Mouse (Mus musculus) neural tube, embryonic 15.5 days (tissue): ENCODE data around the gene Trim41. TPM values are rescaled to one million over a fixed set of nuclear protein-coding genes. Genes with fewer than 3 reads are reported as not detected.
"Not testable (repeated sequence)": the region's sequence is repeated elsewhere in the genome, so short reads cannot be mapped to it uniquely, and the experiment has no call there.

Experiments
- ATAC-seq: fragments of 200-750 bp; cut with Nextera tagmentation; 2 replicates; pipeline ENCODE4 v1.8.0; 2017; ENCODE audit warnings: mild to moderate bottlenecking, moderate TSS enrichment, moderate library complexity; ENCODE audit not compliant: low FRiP score
- H3K27ac ChIP-seq: fragments of 300-500 bp; sonication (generic); replicated peaks from 2 replicates; pipeline ENCODE4 v1.5.1; 2015; ENCODE audit warnings: mild to moderate bottlenecking, inconsistent platforms
- H3K27me3 ChIP-seq: fragments of 300-500 bp; sonication (generic); replicated peaks from 2 replicates; pipeline ENCODE4 v1.6.1; 2015; ENCODE audit warnings: inconsistent platforms
- H3K36me3 ChIP-seq: fragments of 300-500 bp; sonication (generic); 2 replicates; pipeline ENCODE4 v1.6.1; 2015; ENCODE audit warnings: inconsistent platforms
- H3K4me1 ChIP-seq: fragments of 300-500 bp; sonication (generic); 2 replicates; pipeline ENCODE4 v1.6.1; 2015; ENCODE audit warnings: inconsistent platforms
- H3K4me2 ChIP-seq: fragments of 300-500 bp; sonication (generic); 2 replicates; pipeline ENCODE4 v1.6.1; 2015; ENCODE audit warnings: inconsistent platforms, mild to moderate bottlenecking, moderate library complexity
- H3K4me3 ChIP-seq: fragments of 300-500 bp; sonication (generic); replicated peaks from 2 replicates; pipeline ENCODE4 v1.5.1; 2015; ENCODE audit warnings: mild to moderate bottlenecking, inconsistent platforms
- H3K9ac ChIP-seq: fragments of 300-500 bp; sonication (generic); replicated peaks from 2 replicates; pipeline ENCODE4 v1.6.1; 2015; ENCODE audit warnings: mild to moderate bottlenecking, inconsistent platforms
- H3K9me3 ChIP-seq: fragments of 300-500 bp; sonication (generic); replicated peaks from 2 replicates; pipeline ENCODE4 v1.6.1; 2016; ENCODE audit warnings: inconsistent platforms
- WGBS: fragments of 180-500 bp; shearing (Covaris S2); methylation state at CpG from one replicate; pipeline ENCODE4 v1.1.7; 2015; ENCODE audit warnings: mixed read lengths; 5-methylcytosine and 5-hydroxymethylcytosine counted together
- polyA plus RNA-seq: library from polyadenylated mRNA; unstranded; fragments of >200 nt; fragmentation: Nextera tagmentation; extraction: Ambion mirVana; gene quantifications from 2 replicates; pipeline ENCODE4 v1.2.1, GENCODE M21; 2015

Gene Trim41
- polyA plus RNA-seq, 1 experiment from 2014 or later: 6.4 TPM

DNA sequence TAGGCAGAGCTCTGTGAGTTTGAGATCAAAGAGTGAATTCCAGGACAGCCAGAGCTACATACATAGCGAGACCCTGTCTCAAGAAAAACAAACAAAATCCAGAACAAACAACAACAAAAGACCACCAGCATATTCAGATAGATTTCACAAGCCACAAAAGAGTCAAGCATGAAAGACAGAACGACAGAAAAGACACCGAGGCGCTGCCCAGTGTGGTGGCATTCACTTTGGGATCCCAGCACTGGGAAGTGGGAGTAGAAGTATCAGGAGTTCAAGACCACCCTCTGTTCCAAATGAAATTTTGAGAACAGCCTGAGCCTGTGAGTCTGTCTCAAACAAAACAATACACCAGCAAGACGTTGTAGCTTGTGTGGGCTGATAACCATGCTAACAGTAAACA lies 29.7 kb upstream of the Trim41 start:
- Histone ChIP-seq H3K4me3 (no peak overlapping the region), H3K4me2 (no peak overlapping the region), H3K27me3 (peaks cover 11% of the 10 kb centered on the region), H3K27ac (no peak overlapping the region), H3K9ac (no peak overlapping the region), H3K4me1 (no peaks in the 10 kb centered on the region), H3K9me3 (no peaks in the 10 kb centered on the region), H3K36me3 (no peaks in the 10 kb centered on the region)
- 69% methylated on average over 5 of the region's 5 CpGs for WGBS
- no peak for ATAC-seq

DNA sequence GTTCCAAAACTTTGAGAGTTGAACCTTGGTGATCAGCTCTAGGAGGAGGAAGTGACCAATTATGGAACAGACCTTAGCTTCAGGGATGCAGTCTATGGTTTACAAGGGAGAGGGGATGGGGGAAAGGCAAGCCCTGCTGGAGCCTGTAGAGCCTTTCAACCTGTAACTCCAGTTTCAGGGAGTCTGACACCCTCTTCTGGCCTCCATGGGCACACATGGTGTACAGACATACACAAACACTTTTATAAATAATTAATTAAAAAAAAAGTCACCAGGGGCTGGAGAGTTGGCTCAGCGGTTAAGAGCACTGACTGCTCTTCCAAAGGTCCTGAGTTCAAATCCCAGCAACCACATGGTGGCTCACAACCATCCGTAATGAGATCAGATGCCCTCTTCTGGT lies 29.2 kb upstream of the Trim41 start:
- not testable (repeated sequence) for H3K9ac ChIP-seq, H3K36me3 ChIP-seq, H3K4me2 ChIP-seq, H3K4me3 ChIP-seq, H3K4me1 ChIP-seq, ATAC-seq, H3K27ac ChIP-seq, H3K9me3 ChIP-seq
- 82% methylated on average over 2 of the region's 2 CpGs for WGBS
- H3K27me3 ChIP-seq: peaks cover 11% of the 10 kb centered on the region

DNA sequence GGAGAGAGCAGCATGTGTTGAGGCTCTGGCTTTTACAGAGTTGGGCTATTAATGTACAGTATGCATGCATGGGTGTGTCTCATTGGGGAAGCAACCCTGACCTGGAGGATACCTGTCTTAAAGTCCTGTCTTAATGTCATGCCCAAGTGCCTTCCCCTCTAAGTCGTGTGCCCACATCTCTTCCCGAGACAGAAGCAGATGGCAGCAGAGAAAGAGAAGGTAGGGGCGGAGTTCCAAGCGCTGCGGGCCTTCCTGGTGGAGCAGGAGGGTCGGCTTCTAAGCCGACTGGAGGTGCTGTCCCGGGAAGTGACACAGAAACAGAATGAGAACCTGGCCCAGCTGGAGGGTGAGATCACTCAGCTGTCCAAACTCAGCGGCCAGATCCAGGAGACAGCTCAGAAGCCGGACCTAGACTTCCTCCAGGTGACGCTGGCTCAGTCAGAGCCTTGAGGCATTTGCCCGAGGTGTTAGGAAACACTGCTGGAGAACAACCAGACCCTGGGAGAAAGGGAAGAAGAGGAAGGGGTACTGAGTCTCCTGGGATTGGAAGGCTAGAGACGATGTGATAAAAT lies 28.2 kb upstream of the Trim41 start:
- Histone ChIP-seq H3K27ac (no peak overlapping the region), H3K9me3 (no peaks in the 10 kb centered on the region), H3K4me3 (no peak overlapping the region), H3K9ac (no peak overlapping the region), H3K27me3 (peaks cover 11% of the 10 kb centered on the region), H3K36me3 (no peaks in the 10 kb centered on the region), H3K4me2 (no peak overlapping the region), H3K4me1 (no peaks in the 10 kb centered on the region)
- WGBS: 40% methylated on average over 13 of the region's 13 CpGs
- no peak for ATAC-seq

DNA sequence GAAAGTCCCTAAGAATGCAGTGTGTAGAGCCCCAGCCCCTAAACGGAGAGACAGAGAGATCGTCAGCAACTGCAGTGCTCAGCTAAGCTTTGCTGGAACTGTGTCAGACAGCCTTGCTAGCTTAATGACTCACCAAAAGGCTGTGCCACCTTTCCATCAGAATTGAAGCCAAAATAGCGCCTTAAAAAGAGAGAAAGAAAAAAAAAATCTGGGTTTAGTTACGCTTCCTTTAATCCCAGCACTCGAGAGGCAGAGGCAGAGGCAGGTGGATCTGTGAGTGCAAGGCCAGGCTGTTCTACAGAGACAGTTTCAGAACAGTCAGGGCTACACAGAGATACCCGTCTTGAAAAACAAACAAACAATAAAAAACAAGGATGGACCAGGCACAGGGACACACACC lies 27.2 kb upstream of the Trim41 start:
- Histone ChIP-seq H3K27me3 (peaks cover 13% of the 10 kb centered on the region), H3K4me3 (no peak overlapping the region), H3K4me2 (no peak overlapping the region), H3K4me1 (no peaks in the 10 kb centered on the region), H3K27ac (no peak overlapping the region), H3K36me3 (no peaks in the 10 kb centered on the region), H3K9ac (no peak overlapping the region), H3K9me3 (no peaks in the 10 kb centered on the region)
- ATAC-seq: no peak
- WGBS: 65% methylated on average over 6 of the region's 6 CpGs

DNA sequence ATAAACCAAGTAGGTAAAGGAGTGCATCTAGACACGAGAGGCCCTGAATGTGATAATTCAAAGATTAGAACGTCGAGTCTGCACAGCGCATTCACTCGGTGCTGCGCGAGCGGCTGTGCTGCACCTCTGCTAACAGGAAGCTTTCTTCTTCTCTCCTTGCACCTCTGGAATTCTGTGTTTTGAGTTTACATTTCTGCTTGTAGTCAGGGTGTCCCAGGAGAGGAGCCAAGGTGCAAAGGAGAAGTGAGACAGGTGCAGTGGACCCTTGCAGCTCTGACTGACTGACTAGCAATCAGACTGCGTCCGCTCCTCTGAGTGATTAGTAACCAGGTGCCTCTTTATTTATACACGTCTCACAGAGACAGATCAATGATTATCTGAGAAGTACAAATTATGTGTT lies 26.0 kb upstream of the Trim41 start:
- no peak for ATAC-seq
- no peaks in the 10 kb centered on the region for H3K36me3 ChIP-seq
- H3K27ac ChIP-seq: no peak overlapping the region
- H3K4me2 ChIP-seq: no peak overlapping the region
- WGBS: 88% methylated on average over 11 of the region's 11 CpGs
- no peaks in the 10 kb centered on the region for H3K9me3 ChIP-seq
- peaks cover 7% of the 10 kb centered on the region; the same call in 1 of the 2 replicates for H3K27me3 ChIP-seq
- peaks cover 6% of the 10 kb centered on the region for H3K4me1 ChIP-seq
- H3K4me3 ChIP-seq: no peak overlapping the region
- H3K9ac ChIP-seq: no peak overlapping the region

DNA sequence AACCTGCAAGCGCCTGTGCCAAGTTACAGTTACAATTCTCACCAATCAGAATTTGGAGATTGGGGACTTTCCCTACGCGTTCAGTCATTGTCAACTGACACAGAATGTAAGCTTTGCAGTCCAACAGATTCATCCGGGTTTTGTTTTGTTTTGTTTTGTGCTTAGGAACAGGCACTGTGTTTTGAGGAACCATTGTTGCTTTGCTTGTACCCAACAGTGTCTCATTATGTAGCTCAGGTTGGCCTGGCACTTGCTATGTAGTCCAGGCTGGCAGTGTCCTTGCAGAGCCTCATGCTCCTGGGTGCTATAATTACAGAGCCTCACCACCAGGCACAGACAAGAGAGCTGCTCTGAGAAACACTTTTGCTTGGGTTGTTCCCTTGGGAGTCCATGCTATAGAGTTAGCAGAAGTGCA lies 25.2 kb upstream of the Trim41 start:
- ATAC-seq: no peak
- WGBS: 90% methylated on average over 4 of the region's 4 CpGs
- Histone ChIP-seq H3K4me1 (peaks cover 9% of the 10 kb centered on the region), H3K36me3 (no peaks in the 10 kb centered on the region), H3K9ac (no peak overlapping the region), H3K27me3 (peaks cover 7% of the 10 kb centered on the region; the same call in 1 of the 2 replicates), H3K4me2 (no peak overlapping the region), H3K4me3 (no peak overlapping the region), H3K9me3 (no peaks in the 10 kb centered on the region), H3K27ac (no peak overlapping the region)

DNA sequence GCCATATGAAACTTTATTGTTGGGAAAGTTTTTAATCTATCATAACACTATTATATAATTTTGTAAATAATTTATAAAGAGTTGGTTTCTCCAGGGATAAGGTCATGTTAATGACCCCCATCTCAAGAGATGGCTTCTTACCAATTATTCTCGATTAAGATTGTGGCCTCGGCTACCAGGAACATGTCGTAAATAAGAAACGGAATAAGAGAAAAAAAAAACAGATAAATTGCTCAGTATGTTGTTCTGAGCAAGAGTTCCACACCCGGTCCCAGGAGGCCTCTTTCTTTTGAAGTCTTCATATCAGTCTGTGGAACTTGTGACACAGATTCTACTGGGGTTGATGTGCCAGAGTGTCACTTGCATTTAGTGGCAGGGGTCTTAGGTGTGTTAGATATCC lies 24.1 kb upstream of the Trim41 start:
- no peak for ATAC-seq
- 82% methylated on average over 5 of the region's 5 CpGs for WGBS
- H3K36me3 ChIP-seq: no peaks in the 10 kb centered on the region

DNA sequence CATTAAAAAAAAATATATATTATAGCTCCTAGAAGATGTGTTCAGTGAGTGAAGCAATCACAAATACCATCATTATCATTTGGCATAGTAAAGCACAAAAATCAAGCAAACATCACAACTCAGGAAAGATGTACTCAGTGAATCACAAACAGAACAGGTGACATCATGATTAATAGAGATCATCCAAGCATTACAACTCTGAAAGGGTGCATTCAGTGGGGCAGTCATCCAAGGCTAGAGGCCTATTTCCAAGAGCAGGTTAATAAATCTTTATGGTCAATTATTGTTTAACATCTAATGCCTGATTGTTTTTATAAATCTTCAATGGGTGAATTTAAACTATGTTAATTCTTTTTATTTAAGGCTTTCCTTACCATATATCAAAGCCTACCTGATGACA lies 23.7 kb upstream of the Trim41 start:
- H3K4me3 ChIP-seq: no peak overlapping the region
- H3K9ac ChIP-seq: no peak overlapping the region
- no peak for ATAC-seq

More for the DNA sequence above, 24.1 kb upstream of the Trim41 start:
- no peak overlapping the region for H3K4me3 ChIP-seq
- H3K9ac ChIP-seq: no peak overlapping the region
- H3K4me2 ChIP-seq: no peak overlapping the region
- peaks cover 7% of the 10 kb centered on the region; the same call in 1 of the 2 replicates for H3K27me3 ChIP-seq
- no peaks in the 10 kb centered on the region for H3K9me3 ChIP-seq
- peaks cover 15% of the 10 kb centered on the region for H3K4me1 ChIP-seq
- no peak overlapping the region for H3K27ac ChIP-seq

DNA sequence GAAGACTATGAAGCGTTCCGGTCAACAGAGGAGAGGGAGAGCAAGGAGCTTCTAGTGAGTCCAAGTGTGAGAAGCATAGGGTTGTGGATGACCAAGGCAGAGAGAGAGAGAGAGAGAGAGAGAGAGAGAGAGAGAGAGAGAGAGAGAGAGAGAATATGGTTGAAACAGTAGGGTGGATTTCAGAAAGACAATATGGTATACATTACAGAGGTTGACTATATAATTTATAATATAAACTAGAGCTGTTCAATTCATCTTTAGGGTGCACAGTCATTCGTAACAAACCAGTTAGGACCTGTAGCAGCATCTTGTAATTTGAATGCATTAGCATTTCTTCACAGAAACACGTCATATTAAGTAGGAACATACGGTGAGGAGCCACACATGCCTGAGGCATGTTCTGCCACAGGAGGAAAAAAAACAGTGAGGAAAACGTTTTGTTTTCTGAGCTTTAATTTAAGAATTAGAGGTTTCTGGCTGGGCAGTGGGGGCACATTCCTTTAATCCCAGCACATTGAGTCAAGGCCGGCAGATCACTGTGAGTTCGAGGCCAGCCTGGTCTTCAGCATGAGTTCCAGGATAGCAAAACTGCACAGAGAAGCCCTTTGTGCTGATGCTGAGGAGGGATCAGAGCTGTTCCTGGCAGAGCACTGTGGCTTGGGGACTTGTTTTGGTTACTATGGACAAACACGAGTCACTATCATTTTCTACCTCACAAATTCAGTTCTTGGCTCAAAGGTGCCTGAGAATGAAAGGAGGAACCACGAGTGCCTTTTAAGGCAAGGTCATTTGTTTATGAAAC lies 21.9 kb upstream of the Trim41 start:
- Histone ChIP-seq H3K9ac (0 out of 2 replicates have a peak overlapping the region, but pooled peaks have one; percentile 75), H3K4me3 (peak overlapping the region; percentile 93), H3K4me1 (peaks cover 15% of the 10 kb centered on the region), H3K9me3 (no peaks in the 10 kb centered on the region), H3K27ac (no peak overlapping the region), H3K27me3 (peaks cover 7% of the 10 kb centered on the region), H3K36me3 (no peaks in the 10 kb centered on the region), H3K4me2 (peak overlapping the region; percentile 78)
- WGBS: 71% methylated on average over 10 of the region's 10 CpGs
- ATAC-seq: no peak

More for the DNA sequence above, 23.7 kb upstream of the Trim41 start:
- Histone ChIP-seq H3K27me3 (peaks cover 7% of the 10 kb centered on the region; the same call in 1 of the 2 replicates), H3K4me2 (no peak overlapping the region), H3K4me1 (peaks cover 15% of the 10 kb centered on the region), H3K9me3 (no peaks in the 10 kb centered on the region), H3K27ac (no peak overlapping the region), H3K36me3 (no peaks in the 10 kb centered on the region)

DNA sequence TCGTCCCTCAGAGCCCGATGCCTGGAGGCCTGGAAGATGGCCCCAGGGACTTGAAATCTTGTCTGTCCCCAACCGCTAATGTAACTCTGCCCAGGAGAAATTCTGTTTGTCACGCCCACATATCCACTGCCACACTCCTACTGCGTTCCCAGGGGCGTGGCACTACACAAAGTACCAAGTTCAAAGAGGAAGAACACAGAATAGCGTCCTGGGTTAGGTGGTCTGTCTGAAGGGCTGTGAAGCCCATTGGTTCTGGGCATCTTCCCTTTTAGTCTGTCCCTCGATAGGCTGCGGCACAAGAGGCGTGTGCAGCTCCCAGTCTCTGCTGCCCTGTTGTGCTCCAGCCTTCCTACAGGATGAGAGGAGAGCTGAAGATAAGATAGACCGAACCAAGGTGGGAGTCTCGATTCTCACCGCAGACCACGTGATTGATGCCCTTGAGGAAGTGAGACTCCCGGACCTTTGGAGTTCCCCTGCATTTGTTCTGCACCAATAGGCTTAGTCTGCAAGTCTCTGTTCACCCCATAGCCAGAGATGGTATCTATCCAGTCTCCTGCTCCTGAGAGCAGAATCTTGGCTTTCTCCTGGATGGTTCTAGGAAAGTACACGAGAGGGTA lies 21.1 kb upstream of the Trim41 start:
- Histone ChIP-seq H3K4me1 (peaks cover 15% of the 10 kb centered on the region), H3K4me2 (peak overlapping the region; percentile 78), H3K27ac (peak overlapping the region; percentile 76), H3K27me3 (peaks cover 7% of the 10 kb centered on the region), H3K36me3 (no peaks in the 10 kb centered on the region), H3K9ac (peak overlapping the region; percentile 75), H3K4me3 (peak overlapping the region; percentile 93), H3K9me3 (no peaks in the 10 kb centered on the region)
- 0 out of 2 replicates have a peak, but pooled peaks have one; percentile 7 for ATAC-seq
- 3% methylated on average over 16 of the region's 16 CpGs for WGBS

DNA sequence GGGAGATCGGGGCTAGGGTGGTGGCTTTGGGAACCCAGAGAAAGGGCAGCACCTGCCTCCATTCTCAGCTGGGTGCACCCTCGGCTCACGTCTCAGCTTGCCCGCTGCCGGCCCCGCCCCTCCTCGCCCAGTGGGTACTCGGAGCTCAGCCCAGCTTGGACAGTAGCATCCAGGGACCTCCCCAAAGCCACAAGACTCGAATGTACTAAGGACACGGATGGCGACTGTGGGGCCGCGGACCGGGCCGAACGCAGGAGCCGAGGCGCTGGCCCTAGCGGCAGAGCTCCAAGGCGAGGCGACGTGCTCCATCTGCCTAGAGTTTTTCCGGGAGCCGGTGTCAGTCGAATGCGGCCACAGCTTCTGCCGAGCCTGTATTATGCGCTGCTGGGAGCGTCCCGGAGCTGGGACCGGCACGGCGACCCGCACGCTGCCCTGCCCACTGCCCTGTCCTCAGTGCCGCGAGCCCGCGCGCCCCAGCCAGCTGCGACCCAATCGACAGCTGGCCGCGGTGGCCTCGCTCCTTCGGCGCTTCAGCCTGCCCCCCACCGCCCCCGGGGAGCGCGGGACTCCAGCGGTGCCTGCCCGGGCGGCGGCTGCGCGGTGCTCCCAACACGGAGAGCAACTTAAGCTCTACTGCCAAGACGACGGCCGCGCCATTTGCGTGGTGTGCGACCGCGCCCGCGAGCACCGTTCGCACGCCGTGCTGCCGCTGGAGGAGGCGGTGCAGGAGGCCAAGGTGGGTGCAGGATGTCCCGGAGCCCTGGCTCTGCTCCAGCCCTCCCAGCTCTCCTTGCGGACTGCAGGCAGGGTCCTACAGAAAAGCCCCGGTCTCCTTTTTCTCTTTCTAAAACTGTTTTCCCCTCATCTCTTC lies 20.4 kb upstream of the Trim41 start:
- H3K27me3 ChIP-seq: peaks cover 7% of the 10 kb centered on the region
- peak overlapping the region; percentile 78 for H3K4me2 ChIP-seq
- WGBS: under 1% methylated on average over 77 of the region's 77 CpGs
- H3K9me3 ChIP-seq: no peaks in the 10 kb centered on the region
- H3K4me3 ChIP-seq: peak overlapping the region; percentile 93
- no peaks in the 10 kb centered on the region for H3K36me3 ChIP-seq
- ATAC-seq: peak; percentile 22; the same call in 1 of the 2 replicates
- H3K4me1 ChIP-seq: peaks cover 15% of the 10 kb centered on the region
- H3K9ac ChIP-seq: peak overlapping the region; percentile 75
- H3K27ac ChIP-seq: peak overlapping the region; percentile 76
